Mouse (Mus musculus) ES-E14 (cell line): ENCODE data around the gene Actn1. TPM values are rescaled to one million over a fixed set of nuclear protein-coding genes. Genes with fewer than 3 reads are reported as not detected.

Source experiments
- DNase-seq: peaks from one replicate; pipeline ENCODE4 v3.0.0-alpha.2; 2013; ENCODE audit warnings: low read depth, low spot score
- H3K27ac ChIP-seq: 2 replicates; pipeline ENCODE4 v1.5.1; 2012; ENCODE audit warnings: low read depth, mild to moderate bottlenecking, low read length, moderate library complexity, mixed read lengths; ENCODE audit not compliant: poor library complexity, insufficient read depth, severe bottlenecking
- H3K36me3 ChIP-seq: 2 replicates; pipeline ENCODE4 v1.6.1; 2012; ENCODE audit warnings: mild to moderate bottlenecking, low read length, moderate library complexity, mixed read lengths; ENCODE audit not compliant: control insufficient read depth, poor library complexity, insufficient read depth, severe bottlenecking
- H3K4me1 ChIP-seq, 2 experiments: fragments of 150-350 bp in 1 of 2; sonication (generic) in 1 of 2; 2 replicates each; pipeline ENCODE4 v1.6.1; 2012; ENCODE audit warnings: low read length in 2 of 2, mild to moderate bottlenecking in 1 of 2, mixed read lengths in 1 of 2; ENCODE audit not compliant: control insufficient read depth in 2 of 2, insufficient read depth in 2 of 2, poor library complexity in 1 of 2
- H3K4me3 ChIP-seq, 2 experiments: fragments of 150-350 bp in 1 of 2; sonication (generic) in 1 of 2; 2 replicates each; pipeline ENCODE4 v1.5.1; 2012; ENCODE audit warnings: low read length in 2 of 2, low read depth in 1 of 2, mild to moderate bottlenecking in 1 of 2, mixed read lengths in 1 of 2; ENCODE audit not compliant: insufficient read depth in 1 of 2, poor library complexity in 1 of 2, severe bottlenecking in 1 of 2
- H3K9ac ChIP-seq: 2 replicates; pipeline ENCODE4 v1.6.1; 2012; ENCODE audit warnings: low read depth, mild to moderate bottlenecking, low read length, mixed read lengths; ENCODE audit not compliant: poor library complexity, insufficient read depth, severe bottlenecking
- H3K9me3 ChIP-seq: fragments of 150-350 bp; sonication (generic); 2 replicates; pipeline ENCODE4 v1.6.1; 2012; ENCODE audit warnings: low read depth, mild to moderate bottlenecking, low read length; ENCODE audit not compliant: control insufficient read depth, insufficient read depth
- CHD2 ChIP-seq: IDR thresholded peaks from 2 replicates; pipeline ENCODE4 v1.6.1; 2014; ENCODE audit warnings: mild to moderate bottlenecking, low read depth, low read length, inconsistent platforms
- HCFC1 ChIP-seq: IDR thresholded peaks from 2 replicates; pipeline ENCODE4 v1.6.1; 2012; ENCODE audit warnings: low read length, inconsistent platforms, borderline replicate concordance; ENCODE audit not compliant: insufficient read depth
- MAFK ChIP-seq: IDR thresholded peaks from 2 replicates; pipeline ENCODE4 v1.6.1; 2014; ENCODE audit warnings: mild to moderate bottlenecking, low read depth, low read length, inconsistent platforms; ENCODE audit not compliant: insufficient read depth
- ZC3H11A ChIP-seq: IDR thresholded peaks from 2 replicates; pipeline ENCODE4 v1.6.1; 2012; ENCODE audit warnings: low read depth, mild to moderate bottlenecking, inconsistent platforms, low read length, borderline replicate concordance
- ZNF384 ChIP-seq: IDR thresholded peaks from 2 replicates; pipeline ENCODE4 v1.6.1; 2012; ENCODE audit warnings: low read depth, low read length, inconsistent platforms
- in situ Hi-C, 2 experiments: fragments of 600-800 bp; cut with MboI; formaldehyde crosslinking; loops; one replicate each; pipeline ENCODE4 v1.15.1; 2025; ENCODE audit warnings: low sequenced_read_pairs in 2 of 2, inconsistent platforms in 1 of 2; ENCODE audit not compliant: unreplicated experiment in 2 of 2
- total RNA-seq: library from RNA; depleted of rRNA; stranded (reverse); fragments of 300-350 nt; gene quantifications from 2 replicates; pipeline ENCODE4 v1.2.3, GENCODE M21; 2012

Gene Actn1
- total RNA-seq, 1 experiment = 255 TPM

DNA sequence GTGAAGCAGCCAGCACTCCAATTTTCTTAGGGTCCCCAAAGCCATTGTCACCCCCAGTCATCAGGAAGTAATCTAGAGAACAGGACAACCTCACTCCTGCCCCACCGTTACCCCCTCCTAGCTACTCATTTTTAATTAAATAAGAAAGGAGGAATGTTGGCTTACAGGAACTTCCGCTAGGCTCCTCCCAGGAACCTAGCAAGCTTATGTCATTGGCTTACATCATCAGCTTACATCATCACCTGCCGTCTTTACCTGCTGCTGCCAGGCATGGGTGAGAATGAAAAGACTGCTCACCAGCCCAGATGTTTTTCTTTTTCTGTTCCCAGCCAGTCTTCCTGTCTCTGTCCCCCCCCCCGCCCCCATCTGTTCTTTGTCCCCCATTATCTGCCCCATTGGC, 50.3 kb downstream of the Actn1 start:
- Histone ChIP-seq H3K9me3 (no peaks in the 10 kb centered on the region), H3K4me1 (peaks cover 12 to 32% of the 10 kb centered on the region in 2 experiments), H3K36me3 (peaks cover 7% of the 10 kb centered on the region; the same call in 1 of the 2 replicates), H3K9ac (peak overlapping the region; percentile 4; the same call in 1 of the 2 replicates), H3K27ac (peak overlapping the region; percentile 52; the same call in 1 of the 2 replicates), H3K4me3 (no peak overlapping the region)
- no peak for DNase-seq
- no peak for TF ChIP-seq MAFK
- TF ChIP-seq ZNF384 = no peak
- no peak for TF ChIP-seq HCFC1
- TF ChIP-seq ZC3H11A = no peak
- TF ChIP-seq CHD2 = no peak
- in situ Hi-C loops = no loop called here

DNA sequence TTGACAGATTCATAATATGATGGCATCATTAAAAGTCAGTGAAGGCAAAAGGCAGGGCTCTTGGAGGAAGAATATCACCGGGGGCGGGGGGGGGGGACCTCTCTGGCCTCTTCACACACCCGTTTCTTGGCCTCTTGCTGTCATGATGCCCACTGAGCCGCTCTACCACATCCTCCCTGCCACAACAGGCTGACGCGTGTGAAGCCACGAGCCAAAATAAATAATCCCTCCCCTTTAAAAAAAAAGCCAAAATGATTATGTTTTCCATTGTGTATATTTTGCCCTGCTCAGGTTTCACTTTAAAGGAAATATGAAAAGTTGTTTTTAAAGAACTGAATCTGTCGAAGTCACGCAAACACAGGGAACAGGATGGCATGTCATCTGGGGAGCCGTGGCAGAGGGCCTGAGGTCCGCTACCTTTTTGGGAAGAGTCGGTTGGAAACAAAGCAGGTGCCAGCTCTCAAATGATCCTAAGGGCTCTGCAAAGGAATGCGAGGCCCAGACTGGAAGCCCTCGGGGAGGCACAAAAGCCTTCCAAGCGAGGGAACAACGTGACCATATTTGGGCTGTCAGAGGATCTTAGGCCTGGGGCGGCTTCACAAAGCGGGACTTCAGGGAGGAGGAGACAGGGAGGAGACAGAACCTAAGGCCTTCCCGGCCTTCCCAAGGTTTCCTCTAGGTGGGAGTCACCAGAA, 51.9 kb downstream of the Actn1 start:
- H3K9me3 ChIP-seq = no peaks in the 10 kb centered on the region
- peaks cover 12 to 28% of the 10 kb centered on the region in 2 experiments for H3K4me1 ChIP-seq
- DNase-seq = peak; percentile 58
- TF ChIP-seq ZC3H11A = no peak
- TF ChIP-seq ZNF384 = no peak
- H3K27ac ChIP-seq = no peak overlapping the region
- no peak overlapping the region for H3K4me3 ChIP-seq
- H3K36me3 ChIP-seq = peaks cover 23% of the 10 kb centered on the region; the same call in 1 of the 2 replicates
- in situ Hi-C loops = no loop called here
- H3K9ac ChIP-seq = no peak overlapping the region

DNA sequence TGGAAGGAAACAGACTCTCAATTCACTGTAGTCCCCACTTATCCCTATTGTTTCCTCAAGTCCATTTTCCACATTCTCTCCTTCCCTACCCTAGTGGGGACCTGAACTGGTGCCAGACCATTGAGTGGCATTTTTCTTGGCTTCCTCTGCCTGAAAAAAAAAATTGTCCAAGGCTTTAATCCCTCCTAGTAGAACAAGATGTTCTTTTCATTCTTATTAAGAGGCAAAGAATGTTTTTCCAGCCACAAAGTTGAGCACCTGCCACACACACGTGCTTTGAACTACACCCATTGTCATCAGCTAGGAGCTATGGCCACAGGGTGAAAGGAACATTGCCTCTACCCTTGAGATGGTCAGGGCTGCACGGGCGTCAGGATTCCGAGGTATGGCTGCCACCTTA, 56.9 kb downstream of the Actn1 start:
- in situ Hi-C loops = no loop called here
- H3K4me1 ChIP-seq = peaks cover 4 to 10% of the 10 kb centered on the region in 2 experiments; a peak in 3 of 4 replicates
- no peaks in the 10 kb centered on the region for H3K9me3 ChIP-seq
- TF ChIP-seq MAFK (no peak), ZNF384 (no peak), ZC3H11A (no peak)
- no peak for DNase-seq
- H3K9ac ChIP-seq = no peak overlapping the region
- H3K27ac ChIP-seq = no peak overlapping the region
- peaks cover 28% of the 10 kb centered on the region; the same call in 1 of the 2 replicates for H3K36me3 ChIP-seq
- H3K4me3 ChIP-seq = no peak overlapping the region

DNA sequence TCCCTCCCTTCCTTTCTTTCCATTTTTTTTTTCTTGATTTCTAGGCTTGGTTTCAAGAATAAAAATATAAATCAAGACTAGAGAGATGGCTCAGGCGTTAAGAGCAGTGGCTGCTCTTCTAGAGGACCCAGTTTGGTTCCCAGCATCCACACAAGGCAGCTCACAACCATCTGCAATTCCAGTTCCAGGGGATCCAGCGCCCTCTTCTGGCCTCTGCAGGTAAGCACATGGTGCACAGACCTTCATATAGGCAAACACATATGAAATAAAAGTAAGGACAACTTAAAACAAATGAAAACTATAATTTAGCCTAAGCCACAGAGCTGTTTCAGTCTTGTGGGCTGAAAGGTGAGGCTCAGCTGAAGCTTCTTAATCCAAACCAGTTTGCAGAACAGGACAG, 60.4 kb downstream of the Actn1 start:
- Histone ChIP-seq H3K4me3 (no peak overlapping the region), H3K27ac (no peak overlapping the region), H3K36me3 (peaks cover 42% of the 10 kb centered on the region), H3K4me1 (peaks cover 2 to 10% of the 10 kb centered on the region in 2 experiments; a peak in 3 of 4 replicates), H3K9ac (no peak overlapping the region), H3K9me3 (no peaks in the 10 kb centered on the region)
- in situ Hi-C loops = no loop called here
- no peak for DNase-seq
- TF ChIP-seq ZNF384 = no peak
- TF ChIP-seq CHD2 = no peak
- TF ChIP-seq HCFC1 = no peak
- TF ChIP-seq ZC3H11A = no peak
- no peak for TF ChIP-seq MAFK

DNA sequence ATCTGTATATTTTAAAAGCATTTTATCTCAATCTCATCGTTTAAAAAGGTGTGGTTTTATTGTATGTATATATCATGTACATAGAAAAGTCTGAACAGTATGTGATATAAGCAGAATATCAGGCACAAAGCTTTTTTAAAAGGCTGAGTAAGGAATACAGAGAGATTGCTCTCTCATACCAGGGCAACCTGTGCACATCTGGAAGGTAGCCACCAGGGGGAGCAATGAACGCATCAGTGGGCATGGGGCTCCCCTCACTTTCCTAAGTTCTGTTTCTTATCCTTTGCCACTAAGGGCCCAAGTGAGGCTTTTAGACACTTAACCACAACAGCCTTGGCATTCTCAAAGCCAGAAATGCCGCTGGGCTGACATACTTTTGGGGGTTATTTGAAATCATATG, 61.7 kb downstream of the Actn1 start:
- H3K9ac ChIP-seq = no peak overlapping the region
- H3K27ac ChIP-seq = no peak overlapping the region
- H3K4me1 ChIP-seq = peaks cover 2 to 8% of the 10 kb centered on the region in 2 experiments; a peak in 3 of 4 replicates
- TF ChIP-seq ZC3H11A (0 out of 2 replicates have a peak, but pooled peaks have one; percentile 5), CHD2 (no peak), HCFC1 (no peak), MAFK (peak; percentile 58; the same call in 1 of the 2 replicates), ZNF384 (peak; percentile 43; the same call in 1 of the 2 replicates)
- H3K4me3 ChIP-seq = no peak overlapping the region
- DNase-seq = no peak
- H3K36me3 ChIP-seq = peaks cover 34% of the 10 kb centered on the region
- in situ Hi-C loops = no loop called here
- H3K9me3 ChIP-seq = no peaks in the 10 kb centered on the region
